Mouse (Mus musculus) liver, embryonic 14.5 days (tissue): Measurements from ENCODE around the gene Pafah1b3. TPM values are rescaled to one million over a fixed set of nuclear protein-coding genes. Genes with fewer than 3 reads are reported as not detected.

Experiments
- ATAC-seq: fragments of 200-750 bp; cut with Nextera tagmentation; 2 replicates; pipeline ENCODE4 v1.8.0; 2017; ENCODE audit warnings: moderate number of reproducible peaks, mild to moderate bottlenecking, moderate library complexity; ENCODE audit not compliant: insufficient read depth
- DNase-seq, 3 experiments: peaks; one replicate each; pipeline ENCODE4 v3.0.0-alpha.2; 2012 to 2013; ENCODE audit warnings: low read depth in 3 of 3, low spot score in 3 of 3
- H3K27ac ChIP-seq: fragments of 300-500 bp; sonication (generic); 2 replicates; pipeline ENCODE4 v1.5.1; 2014; ENCODE audit warnings: moderate library complexity, mild to moderate bottlenecking, control low read depth, inconsistent platforms
- H3K27me3 ChIP-seq: fragments of 300-500 bp; sonication (generic); 2 replicates; pipeline ENCODE4 v1.6.1; 2014; ENCODE audit warnings: mild to moderate bottlenecking, low read length, moderate library complexity; ENCODE audit not compliant: control insufficient read depth, insufficient read depth
- H3K36me3 ChIP-seq: fragments of 300-500 bp; sonication (generic); replicated peaks from 2 replicates; pipeline ENCODE4 v1.6.1; 2014; ENCODE audit warnings: low read depth; ENCODE audit not compliant: control insufficient read depth, insufficient read depth
- H3K4me1 ChIP-seq, 2 experiments: fragments of 200-500 bp in 1 of 2; fragments of 300-500 bp in 1 of 2; sonication (generic) in 1 of 2; replicated peaks; 2 replicates each; pipeline ENCODE4 v1.6.1; 2012 to 2014; ENCODE audit warnings: antibody characterized with exemption in 1 of 2, inconsistent platforms in 1 of 2, low read length in 1 of 2; ENCODE audit not compliant: control insufficient read depth in 2 of 2, insufficient read depth in 2 of 2
- H3K4me2 ChIP-seq: fragments of 300-500 bp; sonication (generic); 2 replicates; pipeline ENCODE4 v1.6.1; 2014; ENCODE audit warnings: low read depth, mild to moderate bottlenecking, control low read depth, moderate library complexity
- H3K4me3 ChIP-seq, 2 experiments: fragments of 200-500 bp in 1 of 2; fragments of 300-500 bp in 1 of 2; sonication (generic) in 1 of 2; 2 replicates each; pipeline ENCODE4 v1.5.1; 2012 to 2014; ENCODE audit warnings: low read depth in 2 of 2, low read length in 2 of 2, mild to moderate bottlenecking in 2 of 2, control low read depth in 1 of 2, inconsistent platforms in 1 of 2, moderate library complexity in 1 of 2; ENCODE audit not compliant: insufficient read depth in 1 of 2
- H3K9ac ChIP-seq: fragments of 300-500 bp; sonication (generic); replicated peaks from 2 replicates; pipeline ENCODE4 v1.6.1; 2014; ENCODE audit warnings: mild to moderate bottlenecking, control low read depth, moderate library complexity
- H3K9me3 ChIP-seq: fragments of 300-500 bp; sonication (generic); 2 replicates; pipeline ENCODE4 v1.6.1; 2016; ENCODE audit warnings: low read length, mixed read lengths; ENCODE audit not compliant: control insufficient read depth
- CTCF ChIP-seq: IDR thresholded peaks from 2 replicates; pipeline ENCODE4 v1.5.1; 2016; ENCODE audit warnings: antibody characterized with exemption, low read depth, control low read depth
- EP300 ChIP-seq: IDR thresholded peaks from 2 replicates; pipeline ENCODE4 v1.6.1; 2016; ENCODE audit warnings: antibody characterized with exemption, low read depth
- WGBS: fragments of 180-500 bp; shearing (Covaris S2); extraction: QIAGEN DNeasy Blood & Tissue Kit; methylation state at CpG from one replicate; pipeline ENCODE4 v1.1.7; 2014; ENCODE audit not compliant: insufficient replicate concordance; 5-methylcytosine and 5-hydroxymethylcytosine counted together
- polyA plus RNA-seq, 2 experiments: library from polyadenylated mRNA; depleted of rRNA in 1 of 2; stranded (reverse) in 1 of 2; unstranded in 1 of 2; fragments of >200 nt; fragmentation: Nextera tagmentation in 1 of 2; extraction: Ambion mirVana in 1 of 2; gene quantifications; 2 replicates each; pipeline versions ENCODE4 v1.2.1 to v1.2.3; 2012 to 2014

The Pafah1b3 gene
- polyA plus RNA-seq, 2 experiments, result 24.3 to 26.2 TPM

DNA sequence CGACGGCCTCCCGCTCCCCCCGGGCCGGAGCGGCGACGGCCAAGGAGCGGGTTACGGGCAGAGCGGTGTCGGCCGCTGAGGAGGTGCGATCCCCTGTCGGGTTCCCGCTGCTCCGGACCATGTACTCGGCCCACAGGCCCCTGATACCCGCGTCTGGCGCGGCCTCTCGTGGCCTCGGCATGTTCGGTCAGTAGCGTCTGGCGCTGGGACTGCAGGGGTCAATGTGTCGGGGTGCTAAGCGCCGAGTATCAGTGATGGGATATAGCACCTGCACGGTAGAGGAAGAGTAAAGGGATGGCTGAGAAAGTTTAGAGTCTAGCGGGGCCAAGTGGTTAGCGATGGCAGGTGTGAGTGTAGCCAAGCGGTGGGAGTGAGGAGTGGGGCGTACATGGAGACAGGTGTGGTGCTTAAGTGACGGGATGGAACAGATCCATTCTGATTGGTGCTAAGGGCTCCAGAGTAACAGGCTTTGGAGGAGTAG lies 15.0 kb downstream of the Pafah1b3 start:
- Histone ChIP-seq H3K27me3 (no peaks in the 10 kb centered on the region), H3K9me3 (no peaks in the 10 kb centered on the region), H3K4me1 (peaks cover 35 to 42% of the 10 kb centered on the region in 2 experiments), H3K36me3 (peaks cover 30% of the 10 kb centered on the region), H3K4me2 (peak overlapping the region; percentile 99), H3K4me3 (peak overlapping the region; percentile 71 to 76), H3K9ac (peak overlapping the region; percentile 77), H3K27ac (peak overlapping the region; percentile 87)
- no peak for ATAC-seq
- WGBS, result under 1% methylated on average over 27 of the region's 36 CpGs
- TF ChIP-seq EP300 (no peak), CTCF (peak; percentile 45)
- DNase-seq, result no peak

DNA sequence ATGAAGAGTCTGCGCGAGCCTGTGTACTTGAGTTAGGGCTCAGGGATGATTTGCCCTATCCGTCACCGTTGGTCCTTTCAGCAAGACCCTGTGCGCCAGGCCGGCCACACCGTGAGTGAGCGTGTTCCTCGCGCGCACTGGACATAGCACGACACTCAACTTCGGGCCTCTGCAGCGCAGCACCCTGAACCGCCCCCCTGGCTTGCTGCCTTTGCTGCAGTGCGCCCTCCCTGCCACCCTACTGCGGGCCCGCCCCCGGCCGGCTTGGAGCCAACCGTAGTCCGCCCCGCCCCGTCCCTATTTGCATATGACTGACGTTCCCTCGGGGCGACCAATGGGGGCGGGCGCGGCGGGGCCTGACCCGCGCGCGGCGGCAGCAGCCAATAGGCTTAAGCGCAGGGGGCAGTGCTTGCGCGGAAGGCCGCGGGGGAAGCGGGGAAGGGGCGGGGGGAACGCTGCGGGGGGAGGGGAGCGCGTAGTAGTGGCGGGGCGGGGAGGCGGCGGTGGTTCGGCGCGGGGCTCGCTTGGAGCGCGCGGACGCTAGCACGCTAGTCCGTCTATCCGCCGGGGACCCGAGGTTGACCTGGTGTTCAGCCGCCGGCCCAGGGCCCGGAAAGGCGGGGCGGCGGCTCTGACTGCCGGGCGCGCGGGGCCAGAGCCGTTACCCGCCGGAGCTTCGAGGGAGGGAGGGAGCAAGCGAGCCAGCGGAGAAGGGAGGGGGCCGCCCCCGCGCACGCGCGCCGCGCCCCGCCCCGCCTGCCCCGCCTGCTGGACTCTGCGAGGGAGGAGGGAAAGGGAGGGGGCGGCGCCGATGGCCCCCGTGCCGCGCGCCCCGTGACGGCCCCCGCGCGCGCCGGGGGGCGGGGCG lies 15.8 kb downstream of the Pafah1b3 start:
- H3K9me3 ChIP-seq, result no peaks in the 10 kb centered on the region
- H3K4me2 ChIP-seq, result peak overlapping the region; percentile 99
- no peaks in the 10 kb centered on the region for H3K27me3 ChIP-seq
- 2% methylated on average over 82 of the region's 108 CpGs for WGBS
- DNase-seq (peak; percentile 94 to 96 (median 95)), ATAC-seq (peak; percentile 80)
- peak; percentile 27; the same call in 1 of the 2 replicates for TF ChIP-seq CTCF
- no peak for TF ChIP-seq EP300
- peak overlapping the region; percentile 93 for H3K27ac ChIP-seq
- peak overlapping the region; percentile 71 to 76 for H3K4me3 ChIP-seq
- peaks cover 40 to 47% of the 10 kb centered on the region in 2 experiments for H3K4me1 ChIP-seq
- peaks cover 22% of the 10 kb centered on the region for H3K36me3 ChIP-seq
- peak overlapping the region; percentile 86 for H3K9ac ChIP-seq

DNA sequence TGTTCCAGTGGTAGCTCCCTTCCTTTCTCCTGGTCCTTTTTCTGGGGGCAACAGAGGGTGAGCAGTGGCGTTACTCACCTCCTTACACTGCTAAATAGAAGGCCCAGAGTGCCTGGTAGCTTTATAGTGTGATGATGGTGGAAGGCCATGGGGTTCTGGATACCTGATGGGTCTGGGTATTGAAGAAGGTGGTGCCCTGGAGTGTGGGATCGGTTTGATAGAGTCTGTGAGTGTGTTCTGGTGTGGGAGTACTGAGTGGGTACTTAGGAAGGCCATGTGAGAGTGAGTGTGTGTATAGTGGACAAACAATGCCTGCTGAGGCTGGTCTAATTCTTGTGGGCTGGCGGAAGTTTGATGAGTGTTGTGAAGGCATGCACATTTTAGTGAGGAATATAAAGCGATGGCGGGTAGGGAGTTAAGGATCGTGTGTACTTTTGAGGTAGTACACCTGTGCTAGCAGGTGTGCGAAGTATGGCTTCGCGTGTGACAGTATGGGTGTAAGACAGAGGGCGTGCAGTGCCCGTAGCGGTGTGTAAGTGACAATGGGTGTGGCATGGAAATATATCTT lies 16.5 kb downstream of the Pafah1b3 start:
- ATAC-seq (peak; percentile 54), DNase-seq (no peak)
- peak overlapping the region; percentile 53 to 76 for H3K4me3 ChIP-seq
- no peak for TF ChIP-seq EP300
- peak; percentile 46 for TF ChIP-seq CTCF
- H3K4me2 ChIP-seq, result peak overlapping the region; percentile 99
- peak overlapping the region; percentile 86 for H3K9ac ChIP-seq
- peaks cover 41 to 52% of the 10 kb centered on the region in 2 experiments for H3K4me1 ChIP-seq
- peak overlapping the region; percentile 93 for H3K27ac ChIP-seq
- H3K36me3 ChIP-seq, result peaks cover 16% of the 10 kb centered on the region
- H3K27me3 ChIP-seq, result no peaks in the 10 kb centered on the region
- no peaks in the 10 kb centered on the region for H3K9me3 ChIP-seq
- WGBS, result 22% methylated on average over 12 of the region's 12 CpGs

DNA sequence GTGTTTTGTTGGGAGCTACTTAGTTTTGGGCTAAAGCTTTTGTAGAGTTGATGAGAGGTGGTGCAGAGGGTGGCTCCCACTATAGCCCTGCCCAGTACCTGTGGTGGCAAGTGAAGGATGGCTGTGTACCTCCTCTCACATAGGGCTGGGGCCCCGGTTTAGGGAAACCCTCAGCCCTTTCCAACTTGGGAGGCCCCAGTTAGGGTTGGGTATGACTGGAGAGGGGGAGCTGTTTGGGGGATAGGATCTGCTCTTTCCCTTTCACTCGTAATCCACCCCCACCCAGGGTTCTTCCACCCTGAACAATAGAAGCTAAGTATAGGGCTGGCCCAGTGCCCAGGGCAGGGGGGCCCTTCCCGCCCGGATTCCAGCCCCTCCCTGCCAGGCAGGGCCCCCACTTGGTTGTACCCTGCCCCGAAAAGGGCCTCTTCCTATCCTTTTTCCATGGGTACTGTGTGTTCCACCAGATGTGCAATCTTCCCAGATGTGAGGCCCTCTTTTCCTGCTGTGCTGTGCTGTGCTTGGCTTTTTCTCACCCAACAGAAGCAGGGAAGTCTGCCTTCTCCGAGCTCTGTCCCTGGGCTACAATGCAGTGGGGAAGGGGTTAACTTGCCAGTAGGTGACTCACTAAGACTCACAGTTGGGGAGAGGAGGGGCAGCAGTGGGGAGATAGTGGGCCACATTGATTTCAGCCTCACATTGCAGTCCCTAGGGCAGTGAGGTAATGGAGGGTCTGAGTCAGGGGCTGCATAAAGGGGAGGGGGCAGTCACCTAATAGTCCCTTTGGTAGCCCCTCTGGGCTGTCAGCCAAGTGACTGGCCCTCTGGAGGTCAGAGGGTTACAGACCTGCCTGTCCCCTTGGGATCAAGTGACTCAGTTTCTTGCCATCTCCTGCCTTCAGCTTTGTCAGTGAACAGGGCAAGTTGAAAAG lies 17.7 kb downstream of the Pafah1b3 start:
- peak overlapping the region; percentile 93 for H3K27ac ChIP-seq
- TF ChIP-seq CTCF, result no peak; the same call in 1 of the 2 replicates
- no peak for TF ChIP-seq EP300
- H3K4me3 ChIP-seq, result peak overlapping the region; percentile 62 to 75
- H3K36me3 ChIP-seq, result peaks cover 5% of the 10 kb centered on the region
- no peaks in the 10 kb centered on the region for H3K27me3 ChIP-seq
- no peaks in the 10 kb centered on the region for H3K9me3 ChIP-seq
- WGBS, result 2% methylated on average over 6 of the region's 6 CpGs
- DNase-seq (no peak), ATAC-seq (no peak)
- peak overlapping the region; percentile 86 for H3K9ac ChIP-seq
- peaks cover 52 to 63% of the 10 kb centered on the region in 2 experiments for H3K4me1 ChIP-seq
- H3K4me2 ChIP-seq, result peak overlapping the region; percentile 99
